17 mouse cellular contexts compared by ENCODE assay signal in genomic region chr11:68519815-68520214, GRCm38 (mm10). TPM values are rescaled to one million over a fixed set of nuclear protein-coding genes. Genes with fewer than 3 reads are reported as not detected.
"Had no signal": no experiment of that assay in that cellular context is flagged by ENCODE, and none has a peak within 500 bp of the region (broad histone marks: within the 10 kb centered on the region; RNA-seq: fewer than 3 reads in every experiment).

No protein-coding gene starts in this region.

- H3K36me3 ChIP-seq: kidney, embryonic 15.5 days; limb, embryonic 12.5 days; midbrain, embryonic 10.5 days; neural tube, embryonic 12.5 days; stomach, embryonic 15.5 days had no signal

- H3K27me3 ChIP-seq: kidney, embryonic 15.5 days; limb, embryonic 12.5 days; neural tube, embryonic 12.5 days; stomach, embryonic 15.5 days had no signal

- DNase-seq: kidney, adult 2 months; kidney, postnatal 36 days; lung, adult 2 months; lung, postnatal 10 days; midbrain, embryonic 14.5 days; retina, postnatal 1 day; right cerebral cortex, postnatal 4 days; thymus, postnatal 25 days had no signal

- H3K4me1 ChIP-seq: limb, embryonic 12.5 days; neural tube, embryonic 12.5 days; stomach, embryonic 15.5 days had no signal

- H3K4me2 ChIP-seq: kidney, embryonic 15.5 days; limb, embryonic 12.5 days; neural tube, embryonic 12.5 days; stomach, embryonic 15.5 days had no signal

- H3K27ac ChIP-seq: kidney, embryonic 15.5 days; limb, embryonic 12.5 days; liver, embryonic 14.5 days; midbrain, embryonic 10.5 days; neural tube, embryonic 12.5 days; stomach, embryonic 15.5 days had no signal

- H3K9me3 ChIP-seq: kidney, embryonic 15.5 days; neural tube, embryonic 12.5 days; stomach, embryonic 15.5 days had no signal

- ATAC-seq: intestine, embryonic 16.5 days had no signal

- H3K4me3 ChIP-seq: kidney, embryonic 15.5 days; limb, embryonic 12.5 days; midbrain, embryonic 10.5 days; neural tube, embryonic 12.5 days; stomach, embryonic 15.5 days had no signal

- H3K9ac ChIP-seq: kidney, embryonic 15.5 days; limb, embryonic 12.5 days; liver, embryonic 14.5 days; neural tube, embryonic 12.5 days; stomach, embryonic 15.5 days had no signal

RNA-seq across cellular contexts. Expression of gene Mfsd6l, which starts 36.2 kb away (rescaled TPM):
- total RNA-seq: layer of hippocampus, adult 18-20 months; liver, adult 2 months had no signal
- polyA plus RNA-seq: limb, embryonic 12.5 days; midbrain, embryonic 10.5 days; midbrain, embryonic 14.5 days; neural tube, embryonic 12.5 days had no signal
